Mouse (Mus musculus) neural tube, embryonic 11.5 days (tissue): ENCODE measurements around the gene Gm4869. TPM values are rescaled to one million over a fixed set of nuclear protein-coding genes. Genes with fewer than 3 reads are reported as not detected.
"Not testable (repeated sequence)": the region's sequence is repeated elsewhere in the genome, so short reads cannot be mapped to it uniquely, and the experiment has no call there.

ENCODE experiments used
- ATAC-seq: fragments of 200-750 bp; cut with Nextera tagmentation; 2 replicates; pipeline ENCODE4 v1.8.0; 2017; ENCODE audit warnings: moderate number of reproducible peaks, mild to moderate bottlenecking, moderate TSS enrichment, moderate library complexity; ENCODE audit not compliant: insufficient read depth, low FRiP score, low TSS enrichment
- DNase-seq: peaks from one replicate; pipeline ENCODE4 v3.0.0-alpha.2; 2015; ENCODE audit warnings: low spot score
- H3K27ac ChIP-seq: fragments of 300-500 bp; sonication (generic); 2 replicates; pipeline ENCODE4 v1.5.1; 2014; ENCODE audit warnings: low read depth, mild to moderate bottlenecking, low read length
- H3K27me3 ChIP-seq: fragments of 300-500 bp; sonication (generic); 2 replicates; pipeline ENCODE4 v1.6.1; 2014; ENCODE audit warnings: mild to moderate bottlenecking, low read length, mixed read lengths; ENCODE audit not compliant: control insufficient read depth, insufficient read depth
- H3K36me3 ChIP-seq: fragments of 300-500 bp; sonication (generic); 2 replicates; pipeline ENCODE4 v1.6.1; 2014; ENCODE audit warnings: mild to moderate bottlenecking, low read length, moderate library complexity, mixed read lengths; ENCODE audit not compliant: control insufficient read depth, insufficient read depth
- H3K4me1 ChIP-seq: fragments of 300-500 bp; sonication (generic); 2 replicates; pipeline ENCODE4 v1.6.1; 2014; ENCODE audit warnings: low read length, mixed read lengths; ENCODE audit not compliant: control insufficient read depth, insufficient read depth
- H3K4me2 ChIP-seq: fragments of 300-500 bp; sonication (generic); 2 replicates; pipeline ENCODE4 v1.6.1; 2014; ENCODE audit warnings: low read depth, mild to moderate bottlenecking, moderate library complexity
- H3K4me3 ChIP-seq: fragments of 300-500 bp; sonication (generic); 2 replicates; pipeline ENCODE4 v1.5.1; 2014; ENCODE audit warnings: low read depth, low read length
- H3K9ac ChIP-seq: fragments of 300-500 bp; sonication (generic); 2 replicates; pipeline ENCODE4 v1.6.1; 2014; ENCODE audit warnings: mild to moderate bottlenecking, low read length
- H3K9me3 ChIP-seq: fragments of 300-500 bp; sonication (generic); 2 replicates; pipeline ENCODE4 v1.6.1; 2016; ENCODE audit warnings: low read length; ENCODE audit not compliant: control insufficient read depth
- WGBS: fragments of 180-500 bp; shearing (Covaris S2); extraction: QIAGEN DNeasy Blood & Tissue Kit; methylation state at CpG from one replicate; pipeline ENCODE4 v1.1.7; 2014; 5-methylcytosine and 5-hydroxymethylcytosine counted together
- polyA plus RNA-seq: library from polyadenylated mRNA; unstranded; fragments of >200 nt; fragmentation: Nextera tagmentation; extraction: Ambion mirVana; gene quantifications from 2 replicates; pipeline ENCODE4 v1.2.1, GENCODE M21; 2014

Gm4869 gene
- polyA plus RNA-seq, 1 experiment from 2014 or later, result not detected

DNA sequence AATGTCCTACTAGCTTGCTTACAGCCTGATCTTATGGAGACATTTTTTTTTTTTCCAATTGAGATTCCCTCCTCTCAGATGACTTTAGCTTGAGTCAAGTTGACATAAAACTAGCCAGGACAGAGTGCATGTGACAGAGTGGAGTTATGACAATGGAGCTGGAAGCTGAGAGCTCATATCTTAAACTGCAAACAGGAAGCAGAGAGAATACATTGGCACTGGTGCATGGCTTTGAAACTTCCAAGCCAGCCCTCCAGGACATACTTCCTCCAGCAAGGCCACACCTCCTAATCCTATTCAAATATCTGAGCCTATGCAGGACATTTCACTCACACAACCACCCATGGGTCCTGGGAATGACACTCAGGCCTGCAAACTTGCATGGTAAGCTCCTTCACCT lies 9.0 kb downstream of the Gm4869 start:
- no peaks in the 10 kb centered on the region for H3K4me1 ChIP-seq
- no peaks in the 10 kb centered on the region for H3K9me3 ChIP-seq
- H3K27me3 ChIP-seq, result no peaks in the 10 kb centered on the region
- no peaks in the 10 kb centered on the region for H3K36me3 ChIP-seq
- DNase-seq (no peak), ATAC-seq (no peak)
- no peak overlapping the region for H3K4me2 ChIP-seq
- H3K27ac ChIP-seq, result no peak overlapping the region
- H3K4me3 ChIP-seq, result no peak overlapping the region
- no peak overlapping the region for H3K9ac ChIP-seq

DNA sequence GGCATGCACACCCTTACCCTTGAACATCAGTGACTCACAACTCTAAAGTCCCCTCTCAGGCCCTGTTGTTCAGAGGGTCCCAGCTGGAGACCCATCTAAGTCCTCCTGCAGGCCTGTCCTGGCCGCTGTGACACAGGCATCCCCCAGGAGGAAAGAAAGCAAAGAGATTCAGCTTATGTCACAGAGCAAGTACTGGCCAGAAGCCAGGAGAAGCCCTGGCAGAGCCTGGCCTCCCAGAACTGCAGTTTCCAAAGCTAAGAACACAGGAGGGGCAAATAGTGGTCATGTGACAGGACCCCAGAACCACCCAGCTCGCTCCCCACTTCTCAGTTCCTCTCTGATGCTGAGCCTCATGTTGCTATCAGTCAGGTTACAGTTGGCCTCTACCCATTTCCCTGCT lies 10.0 kb downstream of the Gm4869 start:
- ATAC-seq, result no peak
- WGBS, result 76% methylated on average over 2 of the region's 2 CpGs
- H3K4me2 ChIP-seq, result no peak overlapping the region
- H3K9me3 ChIP-seq, result no peaks in the 10 kb centered on the region
- H3K36me3 ChIP-seq, result no peaks in the 10 kb centered on the region
- no peaks in the 10 kb centered on the region for H3K27me3 ChIP-seq
- H3K9ac ChIP-seq, result no peak overlapping the region
- no peak overlapping the region for H3K4me3 ChIP-seq
- H3K4me1 ChIP-seq, result no peaks in the 10 kb centered on the region
- no peak overlapping the region for H3K27ac ChIP-seq
- DNase-seq, result no peak

DNA sequence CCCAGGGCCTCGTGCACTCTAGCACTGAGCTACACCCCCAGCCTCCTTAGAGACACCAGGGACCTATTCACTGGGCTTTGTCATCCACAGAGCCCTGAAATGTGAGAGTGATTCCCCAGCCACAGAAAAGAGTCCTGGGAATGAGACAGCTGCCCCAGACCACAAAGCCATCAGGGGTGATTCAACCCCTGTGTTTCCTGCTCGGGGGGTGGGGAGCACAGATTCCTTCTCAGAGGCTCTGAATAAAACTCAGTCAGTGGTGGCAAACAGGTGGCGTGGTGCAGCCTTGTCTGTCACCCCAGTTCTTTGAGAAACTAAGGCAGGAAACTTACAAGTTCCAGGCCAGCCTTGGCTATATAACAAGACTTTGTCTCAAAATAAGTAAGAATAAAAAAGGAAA lies 16.0 kb downstream of the Gm4869 start:
- 77% methylated on average over 3 of the region's 3 CpGs for WGBS
- no peak overlapping the region for H3K4me3 ChIP-seq
- no peak for DNase-seq
- no peak overlapping the region for H3K27ac ChIP-seq
- ATAC-seq, result no peak
- H3K9me3 ChIP-seq, result 0 out of 2 replicates have a peak, but pooled peaks cover 3% of the 10 kb centered on the region
- H3K9ac ChIP-seq, result no peak overlapping the region
- H3K27me3 ChIP-seq, result no peaks in the 10 kb centered on the region
- no peaks in the 10 kb centered on the region for H3K4me1 ChIP-seq
- H3K4me2 ChIP-seq, result no peak overlapping the region
- H3K36me3 ChIP-seq, result no peaks in the 10 kb centered on the region

DNA sequence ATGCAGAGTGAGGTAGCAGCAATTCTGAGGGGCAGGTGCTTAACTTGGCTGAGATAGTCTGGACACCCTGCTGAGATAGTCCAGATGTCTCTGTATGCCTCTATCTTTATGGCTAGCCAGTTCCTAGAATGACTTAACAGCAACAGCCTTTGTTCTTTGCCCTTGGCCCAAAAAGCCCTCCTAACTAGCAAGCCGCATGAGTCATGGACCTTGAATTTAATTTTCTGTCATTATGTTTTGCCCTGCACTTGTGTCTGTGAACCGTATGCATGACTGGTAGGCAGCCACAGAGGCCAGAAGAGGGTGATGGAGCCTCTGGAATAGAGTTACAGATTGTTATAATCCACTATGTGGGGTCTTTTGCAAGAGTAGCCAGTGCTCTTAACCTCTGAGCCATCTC lies 17.7 kb downstream of the Gm4869 start:
- not testable (repeated sequence) for H3K27me3 ChIP-seq, H3K4me2 ChIP-seq, H3K36me3 ChIP-seq, H3K4me3 ChIP-seq, H3K9ac ChIP-seq, ATAC-seq, H3K27ac ChIP-seq, DNase-seq, H3K9me3 ChIP-seq, H3K4me1 ChIP-seq
- 91% methylated on average over 2 of the region's 2 CpGs for WGBS

DNA sequence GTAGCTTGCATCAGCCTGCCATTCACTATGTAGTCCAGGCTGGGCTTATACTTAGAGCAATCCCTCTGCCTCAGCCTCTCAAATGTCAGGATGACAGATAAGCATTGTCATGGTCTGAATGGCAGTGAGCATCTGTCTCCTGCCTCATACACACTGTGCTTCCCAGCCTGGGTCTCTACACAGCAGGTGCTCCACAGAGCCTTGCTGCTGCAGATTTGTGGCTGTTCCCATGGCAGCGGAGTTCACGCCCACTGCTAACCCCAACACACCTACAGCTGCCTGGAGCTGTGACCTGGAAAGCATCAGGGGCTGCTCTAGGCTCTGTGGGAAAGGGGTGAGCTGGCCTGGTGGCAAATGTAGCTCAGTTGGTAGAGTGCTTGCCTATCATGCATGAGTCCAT lies 19.5 kb downstream of the Gm4869 start:
- H3K9ac ChIP-seq, result no peak overlapping the region
- no peak overlapping the region for H3K4me3 ChIP-seq
- ATAC-seq (no peak), DNase-seq (no peak)
- H3K27me3 ChIP-seq, result no peaks in the 10 kb centered on the region
- WGBS, result 82% methylated on average over 2 of the region's 2 CpGs
- no peak overlapping the region for H3K4me2 ChIP-seq
- no peak overlapping the region for H3K27ac ChIP-seq
- 0 out of 2 replicates have a peak, but pooled peaks cover 3% of the 10 kb centered on the region for H3K9me3 ChIP-seq
- no peaks in the 10 kb centered on the region for H3K36me3 ChIP-seq
- no peaks in the 10 kb centered on the region for H3K4me1 ChIP-seq

DNA sequence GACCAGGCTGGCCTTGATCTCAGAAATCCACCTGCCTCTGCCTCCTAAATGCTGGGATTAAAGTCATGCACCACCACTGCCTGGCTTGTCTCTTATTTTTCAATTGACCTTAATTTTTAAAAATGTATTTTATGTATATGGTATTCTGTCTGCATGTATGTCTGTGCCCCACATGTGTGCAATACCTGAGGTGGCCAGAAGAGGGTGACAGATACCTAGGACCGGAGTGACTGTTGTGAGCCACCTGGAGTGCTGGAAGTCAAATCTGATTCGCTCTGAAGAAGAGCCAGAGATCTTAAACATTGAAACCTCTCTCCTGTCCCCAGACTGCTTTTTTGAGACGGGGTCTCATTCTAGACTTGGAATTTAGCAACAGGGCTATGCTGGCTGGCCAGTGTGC lies 26.9 kb downstream of the Gm4869 start:
- Histone ChIP-seq H3K4me3 (no peak overlapping the region), H3K27me3 (no peaks in the 10 kb centered on the region), H3K27ac (no peak overlapping the region), H3K9me3 (no peaks in the 10 kb centered on the region; the same call in 1 of the 2 replicates), H3K36me3 (no peaks in the 10 kb centered on the region), H3K4me1 (no peaks in the 10 kb centered on the region), H3K9ac (no peak overlapping the region), H3K4me2 (no peak overlapping the region)
- ATAC-seq (no peak), DNase-seq (no peak)
- 79% methylated on average over 3 of the region's 3 CpGs for WGBS

DNA sequence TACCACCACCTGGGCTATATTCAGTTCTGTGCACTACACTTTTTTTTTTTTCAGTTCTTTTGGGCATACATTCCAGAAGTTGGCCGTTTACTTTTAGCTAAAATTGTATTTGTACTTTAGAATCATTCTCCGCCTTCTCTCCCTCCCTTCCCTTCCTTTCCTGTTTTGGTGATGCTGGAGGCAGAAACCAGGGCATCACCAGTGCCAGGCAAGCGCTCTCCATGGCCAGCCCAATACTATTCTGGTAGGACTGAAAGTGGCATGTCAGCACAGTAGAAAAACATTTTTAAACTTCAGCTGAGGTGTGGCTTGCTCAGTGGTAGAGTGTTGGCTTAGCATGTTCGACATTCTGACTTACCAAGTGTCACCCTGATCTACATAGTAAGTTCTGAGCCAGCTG lies 36.0 kb downstream of the Gm4869 start:
- DNase-seq, result no peak
- ATAC-seq, result no peak
- no peaks in the 10 kb centered on the region for H3K27me3 ChIP-seq
- no peak overlapping the region for H3K27ac ChIP-seq
- no peak overlapping the region for H3K9ac ChIP-seq
- no peaks in the 10 kb centered on the region for H3K4me1 ChIP-seq
- 81% methylated on average over 4 of the region's 4 CpGs for WGBS
- 0 out of 2 replicates have a peak, but pooled peaks cover 2% of the 10 kb centered on the region for H3K36me3 ChIP-seq
- no peak overlapping the region for H3K4me2 ChIP-seq
- H3K9me3 ChIP-seq, result no peaks in the 10 kb centered on the region; the same call in 1 of the 2 replicates
- no peak overlapping the region for H3K4me3 ChIP-seq

DNA sequence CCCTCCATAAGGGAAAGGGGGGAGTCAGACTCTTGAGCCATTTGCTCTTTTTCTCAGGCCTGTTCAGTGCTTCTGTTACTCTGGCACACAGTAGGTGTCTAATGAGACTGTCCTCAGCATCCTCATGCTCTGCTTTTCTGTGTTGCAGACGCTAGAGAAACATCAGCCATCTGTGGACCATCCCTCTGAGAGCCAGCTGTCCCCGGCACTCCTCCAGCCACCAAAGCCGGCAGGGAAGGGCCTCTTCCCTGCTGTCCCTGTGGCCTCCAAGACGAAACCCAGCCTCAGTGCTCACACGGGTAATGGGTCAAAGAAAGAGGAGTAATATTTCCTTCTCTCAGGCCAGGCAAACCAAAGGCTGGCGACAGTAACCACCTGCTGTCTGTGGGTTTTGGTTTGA lies 45.7 kb downstream of the Gm4869 start:
- Histone ChIP-seq H3K36me3 (no peaks in the 10 kb centered on the region), H3K9me3 (no peaks in the 10 kb centered on the region), H3K4me2 (no peak overlapping the region), H3K4me3 (no peak overlapping the region), H3K27ac (no peak overlapping the region), H3K4me1 (no peaks in the 10 kb centered on the region), H3K27me3 (no peaks in the 10 kb centered on the region), H3K9ac (no peak overlapping the region)
- ATAC-seq (no peak), DNase-seq (no peak)
- 55% methylated on average over 6 of the region's 6 CpGs for WGBS

DNA sequence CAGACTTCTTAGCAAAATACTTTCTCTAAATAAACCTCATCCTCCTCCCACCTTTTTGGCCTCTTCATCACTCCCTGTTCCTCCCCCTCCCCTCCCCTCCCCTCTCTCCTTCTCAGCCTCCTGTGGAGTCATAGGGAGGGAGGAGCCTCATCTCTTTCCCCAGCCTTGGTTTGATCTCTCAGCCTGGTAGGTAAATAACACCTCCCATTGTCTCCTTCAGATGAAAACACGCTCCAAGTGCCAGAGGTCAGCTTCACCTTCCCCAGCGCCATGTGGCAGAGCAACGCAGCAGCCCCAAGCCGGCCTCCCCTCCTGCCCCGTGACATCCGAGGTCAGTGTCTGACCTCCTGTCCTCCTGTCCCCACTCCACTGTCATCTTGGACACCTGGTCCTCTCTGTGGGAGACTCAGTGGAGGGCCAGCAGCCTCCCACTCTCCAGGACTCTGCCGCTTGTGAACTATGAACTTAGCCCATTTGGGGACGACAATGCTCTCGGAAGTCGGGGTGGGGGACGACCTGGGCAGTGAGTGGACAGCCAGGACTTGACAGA lies 47.3 kb downstream of the Gm4869 start:
- H3K27ac ChIP-seq, result no peak overlapping the region
- no peaks in the 10 kb centered on the region for H3K9me3 ChIP-seq
- no peak for DNase-seq
- ATAC-seq, result no peak
- no peaks in the 10 kb centered on the region for H3K27me3 ChIP-seq
- no peaks in the 10 kb centered on the region for H3K36me3 ChIP-seq
- no peaks in the 10 kb centered on the region for H3K4me1 ChIP-seq
- no peak overlapping the region for H3K9ac ChIP-seq
- WGBS, result 36% methylated on average over 10 of the region's 11 CpGs
- H3K4me2 ChIP-seq, result no peak overlapping the region
- no peak overlapping the region for H3K4me3 ChIP-seq
